Comparison of ENCODE assay signal across 8 mouse cellular contexts in genomic region chr7:98704276-98704675, GRCm38 (mm10). TPM values are rescaled to one million over a fixed set of nuclear protein-coding genes. Genes with fewer than 3 reads are reported as not detected.
DNase-seq lines count a peak whose midpoint lies in the region; ATAC-seq and TF ChIP-seq lines count a peak whose summit lies in the region.

No protein-coding gene starts in this region.

- peak overlapping the region; percentile 97 for H3K4me3 ChIP-seq in E14TG2a.4 (replicated peaks; ENCODE audit: low read length)
- H3K4me3 ChIP-seq in heart, postnatal 0 days (ENCODE audit: low read depth, low read length), result peak overlapping the region; percentile 76
- H3K4me3 ChIP-seq in liver, embryonic 15.5 days (replicated peaks), result peak overlapping the region; percentile 94

- peak overlapping the region; percentile 82; the same call in 1 of the 2 replicates for H3K9ac ChIP-seq in heart, postnatal 0 days (replicated peaks; ENCODE audit: low read depth, low read length)
- peak overlapping the region; percentile 88 for H3K9ac ChIP-seq in liver, embryonic 15.5 days

- peaks cover 15% of the 10 kb centered on the region; the same call in 1 of the 2 replicates for H3K36me3 ChIP-seq in E14TG2a.4 (ENCODE audit: insufficient read depth, low read length)
- H3K36me3 ChIP-seq in heart, postnatal 0 days (replicated peaks; ENCODE audit: control insufficient read depth, insufficient read depth, low read length), result no peaks in the 10 kb centered on the region
- 0 out of 2 replicates have a peak, but pooled peaks cover 8% of the 10 kb centered on the region for H3K36me3 ChIP-seq in liver, embryonic 15.5 days (replicated peaks)

- peak overlapping the region; percentile 60 for H3K4me2 ChIP-seq in heart, postnatal 0 days (ENCODE audit: low read depth, low read length)
- peak overlapping the region; percentile 92 for H3K4me2 ChIP-seq in liver, embryonic 15.5 days

- 47% methylated on average over 5 of the region's 5 CpGs for WGBS in heart, postnatal 0 days
- WGBS in liver, embryonic 15.5 days (ENCODE audit: insufficient replicate concordance), result 33% methylated on average over 5 of the region's 5 CpGs

- DNase-seq in heart, adult 11 months, result peak; percentile 55
- no peak for DNase-seq in heart, adult 9 months (ENCODE audit: low spot score in 2 of 2)
- no peak for DNase-seq in heart, postnatal 0 days (ENCODE audit: low spot score)
- no peak for DNase-seq in thymus, postnatal 10 days (ENCODE audit: low spot score in 2 of 2)
- DNase-seq in spleen, postnatal 10 days (ENCODE audit: low spot score in 2 of 2), result no peak
- DNase-seq in Muller cell, postnatal 12 days (ENCODE audit: inconsistent ontology term), result no peak

- no peak for ATAC-seq in heart, postnatal 0 days (ENCODE audit: insufficient read depth, low read depth)
- ATAC-seq in liver, embryonic 15.5 days (ENCODE audit: insufficient read depth), result no peak

- H3K9me3 ChIP-seq in E14TG2a.4 (ENCODE audit: low read length), result no peaks in the 10 kb centered on the region
- H3K9me3 ChIP-seq in heart, postnatal 0 days (replicated peaks; ENCODE audit: control insufficient read depth, low read length), result no peaks in the 10 kb centered on the region
- no peaks in the 10 kb centered on the region for H3K9me3 ChIP-seq in liver, embryonic 15.5 days (replicated peaks)

- H3K4me1 ChIP-seq in E14TG2a.4 (replicated peaks; ENCODE audit: low read depth, low read length), result peaks cover 27% of the 10 kb centered on the region
- peaks cover 20% of the 10 kb centered on the region for H3K4me1 ChIP-seq in heart, postnatal 0 days (ENCODE audit: control insufficient read depth, insufficient read depth)
- H3K4me1 ChIP-seq in liver, embryonic 15.5 days (replicated peaks), result peaks cover 35% of the 10 kb centered on the region

- TF ChIP-seq EP300 in heart, postnatal 0 days (IDR thresholded peaks at IDR 0.05; ENCODE audit: low read depth), result no peak

- no peaks in the 10 kb centered on the region for H3K27me3 ChIP-seq in E14TG2a.4 (ENCODE audit: insufficient read depth, low read length)
- no peaks in the 10 kb centered on the region for H3K27me3 ChIP-seq in heart, postnatal 0 days (ENCODE audit: control insufficient read depth, insufficient read depth, low read length)
- no peaks in the 10 kb centered on the region for H3K27me3 ChIP-seq in liver, embryonic 15.5 days

- no peak overlapping the region for H3K27ac ChIP-seq in heart, postnatal 0 days (ENCODE audit: low read depth)
- peak overlapping the region; percentile 87; the same call in 1 of the 2 replicates for H3K27ac ChIP-seq in liver, embryonic 15.5 days (replicated peaks)

- TF ChIP-seq CTCF in E14TG2a.4 (conservative IDR thresholded peaks at IDR 0.05; ENCODE audit: low read length), result no peak
- no peak for TF ChIP-seq CTCF in heart, postnatal 0 days (IDR thresholded peaks at IDR 0.05; ENCODE audit: low read depth)

RNA-seq across cellular contexts. Expression of gene Thap12, which starts 1.4 kb away (rescaled TPM):
- 48.6 and 50.6 TPM in 2 replicates for total RNA-seq in heart, postnatal 0 days (2014; rRNA removed; ENCODE audit: low replicate concordance)
- 31.5 and 37.8 TPM in 2 replicates for polyA plus RNA-seq in heart, postnatal 0 days (2015; fragmentation: Nextera tagmentation; extraction: Ambion mirVana)
- polyA plus RNA-seq in liver, embryonic 15.5 days (2015; fragmentation: Nextera tagmentation; extraction: Ambion mirVana), result 11.3 and 12.5 TPM in 2 replicates

RNA-seq across cellular contexts. Expression of gene Emsy, which starts 47.7 kb away (rescaled TPM):
- 20.1 and 33.2 TPM in 2 replicates for total RNA-seq in heart, postnatal 0 days (2014; rRNA removed; ENCODE audit: low replicate concordance)
- polyA plus RNA-seq in heart, postnatal 0 days (2015; fragmentation: Nextera tagmentation; extraction: Ambion mirVana), result 8.8 and 9.1 TPM in 2 replicates
- 6.0 and 6.6 TPM in 2 replicates for polyA plus RNA-seq in liver, embryonic 15.5 days (2015; fragmentation: Nextera tagmentation; extraction: Ambion mirVana)
